Mouse (Mus musculus) lung, postnatal 25 days (tissue): Measurements from ENCODE around the gene Gstm7.
"Not testable (repeated sequence)": the region's sequence is repeated elsewhere in the genome, so short reads cannot be mapped to it uniquely, and the experiment has no call there.

Source experiments
- DNase-seq: peaks from one replicate; pipeline ENCODE4 v3.0.0; 2022; ENCODE audit warnings: low spot score

The Gstm7 gene

DNA sequence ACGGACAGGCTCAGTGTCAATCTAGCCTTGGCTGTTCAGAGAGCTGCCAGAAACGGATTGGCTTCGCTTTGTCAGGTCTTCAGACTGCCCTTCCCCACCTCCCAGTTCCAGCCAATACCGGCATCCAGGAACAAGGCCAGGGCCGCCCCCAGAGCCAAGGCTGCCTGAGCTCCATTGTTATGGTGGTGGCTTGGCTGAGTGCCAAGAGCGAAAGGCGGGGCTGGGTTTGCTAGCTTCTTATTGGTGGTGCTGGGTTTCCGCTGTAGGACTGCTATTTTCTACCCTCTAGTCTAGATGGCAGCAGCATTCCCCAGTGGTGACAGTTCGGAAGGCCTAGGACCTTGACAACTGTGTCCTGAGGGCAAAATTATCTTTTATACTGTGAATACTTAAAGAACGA, at the start of gene Gstm7:
Gstm7 (minus strand) TSS at position 148 of the 400 bp plus-strand sequence.
- peak; percentile 97 for DNase-seq

DNA sequence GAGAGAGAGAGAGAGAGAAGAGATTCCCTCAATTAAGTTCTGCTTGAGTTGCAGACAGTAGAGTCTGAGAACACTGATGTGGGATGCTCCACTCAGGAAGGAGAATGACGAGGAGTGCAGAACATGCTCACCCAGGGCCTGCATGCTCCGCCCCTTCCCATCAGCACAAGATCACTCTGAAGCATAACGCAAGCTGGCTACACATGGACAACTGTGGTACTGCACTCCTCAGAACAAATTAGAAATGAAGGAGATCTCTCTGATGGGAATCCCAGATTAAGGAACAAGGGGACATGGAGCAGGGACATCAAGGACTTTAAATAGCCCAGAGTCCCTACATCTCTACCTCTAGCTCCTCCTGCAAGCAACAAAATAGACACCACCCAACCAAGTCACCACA, 49.6 kb upstream of the Gstm7 start:
- no peak for DNase-seq

DNA sequence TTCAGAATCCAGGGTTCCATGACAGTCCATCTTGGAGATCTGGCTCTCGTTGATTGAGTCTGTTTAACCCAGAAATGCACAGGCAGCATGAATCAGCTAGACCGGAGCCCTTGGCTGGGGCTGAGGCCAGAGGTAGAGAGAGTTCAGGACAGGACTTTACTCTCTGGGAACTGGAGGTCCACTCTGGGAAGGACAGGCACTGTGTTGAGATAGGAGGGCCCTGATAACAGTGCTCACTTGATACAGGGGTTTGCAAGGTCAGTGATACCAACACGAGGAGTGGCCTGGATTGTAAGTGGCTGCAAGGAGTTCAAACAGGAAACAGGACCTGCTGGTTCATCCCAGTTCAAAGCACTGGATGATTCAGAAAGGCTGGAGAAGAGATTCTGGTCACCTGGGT, 46.1 kb upstream of the Gstm7 start:
- no peak for DNase-seq

DNA sequence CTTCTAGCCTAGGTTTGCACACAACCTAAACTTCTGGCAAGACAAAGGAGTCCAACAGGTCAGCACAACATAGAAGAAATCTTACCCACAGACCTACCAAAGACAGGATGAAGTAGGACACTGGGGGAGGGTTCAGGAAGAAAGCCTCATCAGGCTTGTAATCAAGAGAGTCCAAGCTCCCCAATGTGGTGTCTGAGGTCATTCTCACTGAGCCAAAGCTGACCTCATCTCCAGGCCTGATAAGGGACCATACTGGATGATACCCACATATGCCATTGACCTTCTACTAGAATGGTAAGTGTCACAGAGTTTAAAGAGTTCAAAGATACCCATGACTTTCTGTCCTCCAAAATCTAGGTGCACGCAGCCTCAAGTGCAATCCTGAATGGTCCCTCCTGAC, 42.6 kb upstream of the Gstm7 start:
- no peak for DNase-seq

DNA sequence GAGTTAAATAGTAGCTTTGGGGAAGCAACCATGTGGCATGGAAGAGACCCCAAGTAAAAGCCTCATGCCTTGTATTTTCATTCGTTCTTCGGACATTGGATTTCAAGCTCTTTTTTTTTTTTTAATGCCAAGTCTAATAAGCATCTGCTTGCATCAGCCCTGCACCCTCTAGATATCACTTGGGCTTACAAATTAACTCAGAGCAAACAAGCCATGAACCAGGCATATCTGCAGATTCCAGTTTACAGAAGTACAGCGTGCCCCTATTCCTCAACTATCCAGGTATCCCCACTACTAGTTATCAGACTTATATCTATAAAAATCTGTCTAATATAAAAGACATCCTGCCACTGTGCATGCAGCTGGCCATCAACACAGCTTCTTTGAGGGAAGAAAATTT, 40.5 kb upstream of the Gstm7 start:
- DNase-seq = no peak

DNA sequence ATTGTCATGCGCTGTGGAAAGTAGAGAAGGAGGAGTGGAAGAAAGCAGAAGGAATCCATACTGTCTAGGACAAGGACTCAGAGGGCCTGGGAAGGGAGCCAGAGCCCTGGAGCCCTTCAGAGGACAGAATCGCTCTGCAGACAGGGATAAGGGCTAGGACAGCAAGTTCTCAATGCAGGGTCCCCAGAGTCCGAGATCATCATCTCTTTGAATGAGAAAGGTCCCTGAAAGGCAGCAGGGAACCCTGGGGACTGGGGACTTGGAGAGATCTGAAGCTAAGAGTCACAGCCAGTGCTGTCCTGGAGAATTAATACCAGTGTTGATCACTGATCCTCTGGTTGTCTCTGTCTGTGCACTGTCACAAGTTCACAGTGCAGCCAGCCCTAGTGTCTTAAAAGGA, 39.5 kb upstream of the Gstm7 start:
- not testable (repeated sequence) for DNase-seq

DNA sequence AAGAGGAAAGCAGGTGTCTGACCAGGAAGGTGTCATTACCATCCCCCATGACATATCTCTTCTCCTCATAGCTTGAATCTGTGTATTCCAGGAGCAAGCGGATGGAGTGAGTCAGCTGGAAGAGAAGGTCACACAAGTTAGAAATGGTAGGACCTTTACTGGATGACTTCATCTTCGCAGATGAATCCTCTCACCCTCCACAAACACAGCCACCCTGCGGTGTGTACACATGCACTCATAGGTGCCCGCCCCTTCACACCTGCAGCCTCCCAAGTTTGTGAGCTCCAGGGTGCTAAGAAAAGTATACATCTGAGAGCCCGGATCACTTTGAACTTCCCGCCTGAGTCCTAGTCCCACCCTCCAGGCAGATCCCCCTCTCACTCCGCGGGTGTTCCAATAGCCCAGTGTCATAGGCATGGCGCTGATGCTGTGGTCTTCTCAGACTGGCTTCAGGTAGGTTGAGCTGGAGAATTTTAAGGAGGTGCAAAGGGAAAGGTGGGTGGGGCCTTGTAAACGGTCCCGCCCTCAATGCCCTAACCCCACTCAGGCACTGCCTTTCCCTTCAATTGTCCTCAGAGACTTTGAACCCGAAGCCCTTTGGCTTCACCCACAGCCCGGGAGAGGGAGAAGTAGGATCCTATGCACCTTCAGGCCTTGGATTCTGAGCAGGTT, 37.2 kb upstream of the Gstm7 start, which contains the start of gene Gstm3:
Gstm3 (minus strand) TSS at position 560 of the 672 bp plus-strand sequence.
- DNase-seq = no peak

DNA sequence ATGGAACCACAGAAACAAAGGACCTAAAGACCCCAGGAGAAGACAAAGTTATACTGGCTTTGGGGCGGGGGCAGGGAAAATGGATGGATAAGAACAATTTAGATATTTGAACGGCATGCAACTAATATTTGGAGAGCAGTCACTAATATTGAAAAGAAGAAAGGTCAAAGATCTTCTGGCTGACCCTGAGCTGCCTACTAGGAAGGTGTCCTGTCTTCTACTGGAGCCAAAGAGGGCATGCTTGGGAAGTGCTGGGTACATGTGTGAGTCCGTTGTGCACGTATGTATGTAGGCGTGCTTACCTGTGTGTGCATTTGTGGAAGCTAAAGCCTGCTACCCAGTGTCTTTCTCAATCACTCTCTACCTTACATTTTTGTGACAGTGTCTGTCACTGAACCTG, 35.0 kb upstream of the Gstm7 start:
- no peak for DNase-seq

DNA sequence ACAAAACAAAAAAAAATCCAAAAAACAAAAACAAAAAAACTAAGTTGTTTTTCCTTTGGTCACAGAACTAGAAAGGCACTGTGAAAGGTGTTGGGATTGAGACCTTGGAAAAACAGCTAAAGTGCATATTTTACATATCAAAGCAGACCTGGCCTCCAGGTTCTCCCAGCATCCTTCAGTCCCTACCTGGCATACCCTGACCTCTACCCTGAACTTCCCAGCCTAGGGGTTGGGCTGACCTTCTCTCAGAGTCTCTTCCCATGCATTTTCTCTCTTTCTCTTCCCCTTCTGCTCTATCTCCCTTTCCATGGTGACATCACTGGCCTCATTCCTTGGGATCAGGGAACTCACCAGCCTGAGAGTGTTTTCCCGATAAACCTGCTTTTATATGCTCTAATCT, 34.0 kb upstream of the Gstm7 start:
- DNase-seq = no peak

DNA sequence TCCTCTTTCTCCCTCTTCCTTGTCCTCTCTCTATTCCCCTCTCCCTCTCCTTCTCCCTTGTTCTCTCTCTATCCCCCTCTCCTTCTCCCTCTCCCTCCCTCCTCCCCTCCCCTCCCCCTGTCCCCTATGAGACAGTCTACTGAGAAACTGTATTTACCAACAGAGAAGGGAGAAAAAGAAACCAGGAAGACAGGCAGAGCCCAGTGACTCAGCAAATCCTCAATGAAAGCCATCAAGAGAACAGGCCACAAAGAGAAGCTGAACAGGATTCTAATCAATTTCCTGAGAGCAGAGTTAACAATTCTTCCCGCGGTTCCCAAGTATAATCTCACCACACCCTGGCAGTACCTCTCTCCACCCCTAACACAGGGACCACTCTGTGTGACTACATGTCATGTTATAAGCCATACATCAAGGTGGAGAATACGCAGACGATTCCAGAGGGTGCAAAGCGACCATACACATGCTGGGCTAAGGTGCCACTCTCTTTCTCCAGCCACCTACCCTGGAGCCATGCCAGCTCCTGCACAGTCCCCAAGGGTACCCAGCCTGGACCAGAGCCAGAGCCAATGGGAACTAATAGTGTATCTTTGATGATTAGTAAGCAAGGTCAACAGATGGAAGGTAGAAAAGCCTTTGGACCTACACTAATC, 33.2 kb upstream of the Gstm7 start:
- peak; percentile 41 for DNase-seq

DNA sequence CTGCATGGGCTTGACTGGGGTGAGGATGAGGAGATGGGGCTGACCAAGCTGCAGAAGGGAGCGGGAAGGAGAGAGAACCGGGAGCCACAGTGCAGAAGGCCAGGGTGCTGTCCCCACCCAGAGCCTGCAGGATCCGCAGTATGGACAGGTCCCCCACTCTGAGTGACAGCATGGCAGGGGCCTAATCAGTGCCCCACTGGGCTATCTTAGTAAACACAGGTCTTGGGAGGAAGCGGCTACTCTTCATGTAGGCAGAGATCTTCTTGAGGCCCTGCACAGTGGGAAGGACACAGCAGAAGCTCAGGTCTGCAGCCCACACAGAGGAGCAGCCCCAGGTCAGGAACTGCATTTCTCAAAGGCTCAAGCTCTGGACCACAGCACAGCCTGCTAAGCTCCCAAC, 32.4 kb upstream of the Gstm7 start:
- DNase-seq = no peak

DNA sequence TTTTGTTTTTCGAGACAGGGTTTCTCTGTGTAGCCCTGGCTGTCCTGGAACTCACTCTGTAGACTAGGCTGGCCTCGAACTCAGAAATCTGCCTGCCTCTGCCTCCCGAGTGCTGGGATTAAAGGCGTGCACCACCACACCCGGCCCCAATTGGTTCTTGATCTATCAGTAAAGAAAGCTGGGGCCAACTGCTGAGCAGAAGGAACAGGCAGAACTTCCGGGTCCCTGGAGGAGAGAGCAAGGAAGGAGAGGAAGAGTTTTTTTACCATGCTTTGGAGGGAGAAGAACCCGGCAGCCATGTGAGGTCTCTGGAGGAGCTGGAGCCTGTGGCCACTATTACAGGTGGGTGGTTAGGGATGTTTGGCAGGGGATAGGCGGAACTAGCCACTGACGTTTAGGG, 23.6 kb upstream of the Gstm7 start:
- DNase-seq = not testable (repeated sequence)

DNA sequence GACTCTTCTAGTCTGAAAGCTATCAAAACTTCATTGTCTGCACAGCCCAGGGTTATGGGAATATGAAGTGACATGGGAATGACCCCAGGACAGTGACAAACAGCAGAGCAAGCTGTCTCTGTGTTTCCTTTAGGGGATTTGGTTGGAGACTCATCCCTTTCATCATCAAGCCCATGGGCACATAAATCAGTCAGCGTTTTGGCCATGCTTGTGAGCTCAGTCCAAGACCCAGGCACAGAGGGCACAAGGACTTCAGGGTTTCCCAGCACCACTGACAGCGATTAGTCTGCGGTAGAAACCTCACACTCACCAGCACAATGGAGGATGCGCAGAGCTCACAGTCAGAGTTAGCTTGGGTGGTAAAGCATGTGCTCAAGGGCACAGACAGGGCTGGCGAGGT, 22.3 kb upstream of the Gstm7 start:
- no peak for DNase-seq

DNA sequence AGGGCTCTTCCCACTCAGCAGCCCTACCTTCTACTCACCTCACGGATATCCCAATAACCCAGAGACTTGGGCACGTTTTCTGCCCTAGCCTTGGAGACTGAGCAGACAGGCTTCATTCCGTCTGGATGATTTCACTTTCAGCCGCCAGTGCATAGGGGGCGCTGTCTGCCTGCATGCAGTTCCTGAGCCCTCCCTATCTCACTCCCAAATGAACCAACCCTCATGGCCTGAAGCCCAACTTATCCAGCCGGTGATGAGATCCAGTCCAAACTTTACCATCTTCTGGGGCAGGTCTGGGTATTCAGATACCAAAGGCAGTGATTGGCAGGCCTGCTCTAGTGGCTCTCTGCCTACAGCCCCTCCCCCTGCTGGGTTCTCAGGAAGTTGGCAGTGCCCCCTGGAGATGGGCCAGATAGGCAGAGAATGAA, 21.7 kb upstream of the Gstm7 start:
- DNase-seq = peak; percentile 84

DNA sequence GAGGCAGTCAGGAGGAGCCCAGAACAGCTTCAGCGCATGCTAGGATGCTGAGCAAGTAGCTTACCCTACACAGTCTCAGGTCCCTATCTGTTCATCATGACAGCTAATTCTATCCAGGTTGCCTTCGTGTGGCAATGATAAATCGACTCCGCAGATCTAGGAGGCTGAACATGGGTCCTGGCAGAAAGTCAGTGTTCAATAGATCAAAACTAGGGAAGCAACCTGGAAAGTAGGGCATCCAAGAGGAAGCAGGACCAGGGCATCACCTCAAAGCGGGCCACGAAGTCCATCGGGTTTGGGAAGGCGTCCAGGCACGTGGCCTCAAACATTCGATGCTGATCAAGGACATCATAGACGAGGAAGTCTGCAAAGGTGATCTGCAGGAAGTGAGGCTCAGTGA, 18.9 kb upstream of the Gstm7 start:
- DNase-seq = no peak

DNA sequence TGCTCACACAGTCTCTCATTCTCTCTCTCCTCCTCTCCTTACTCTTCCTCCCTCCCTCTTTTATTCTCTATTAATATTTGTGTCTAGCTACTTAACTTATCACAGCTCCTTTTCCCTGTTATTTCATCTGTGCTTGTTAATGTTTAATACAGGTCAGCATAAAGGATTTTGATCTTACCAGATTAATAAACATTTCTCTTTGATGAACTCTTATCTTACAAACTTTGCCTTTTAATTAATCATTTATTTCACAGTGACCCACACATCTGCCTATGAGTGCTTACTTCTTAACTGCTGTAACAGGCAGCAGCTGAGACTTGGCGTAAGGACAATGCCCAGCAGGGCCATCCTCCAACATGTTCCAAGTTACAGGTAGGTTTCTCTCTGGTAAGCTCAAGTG, 17.8 kb upstream of the Gstm7 start:
- not testable (repeated sequence) for DNase-seq

DNA sequence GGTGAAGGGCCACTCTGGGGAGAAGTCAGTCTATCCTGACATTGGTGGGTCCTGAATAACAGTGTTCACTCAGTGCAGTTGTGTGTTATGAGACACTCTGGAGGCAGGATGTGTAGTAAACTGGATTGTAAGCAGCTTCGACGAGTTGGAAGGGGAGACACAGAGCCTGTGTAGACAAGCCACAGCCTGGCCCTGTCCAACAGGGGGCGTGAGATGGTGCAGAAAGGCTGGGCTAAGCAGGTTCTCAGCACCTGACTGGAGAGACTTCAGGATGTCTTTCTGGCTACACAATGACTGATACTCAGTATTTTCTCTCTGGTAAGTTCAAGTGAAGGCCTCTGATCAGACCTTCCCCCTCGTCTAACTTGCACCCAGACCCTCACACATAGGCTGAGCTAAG, 14.1 kb upstream of the Gstm7 start:
- DNase-seq = no peak

DNA sequence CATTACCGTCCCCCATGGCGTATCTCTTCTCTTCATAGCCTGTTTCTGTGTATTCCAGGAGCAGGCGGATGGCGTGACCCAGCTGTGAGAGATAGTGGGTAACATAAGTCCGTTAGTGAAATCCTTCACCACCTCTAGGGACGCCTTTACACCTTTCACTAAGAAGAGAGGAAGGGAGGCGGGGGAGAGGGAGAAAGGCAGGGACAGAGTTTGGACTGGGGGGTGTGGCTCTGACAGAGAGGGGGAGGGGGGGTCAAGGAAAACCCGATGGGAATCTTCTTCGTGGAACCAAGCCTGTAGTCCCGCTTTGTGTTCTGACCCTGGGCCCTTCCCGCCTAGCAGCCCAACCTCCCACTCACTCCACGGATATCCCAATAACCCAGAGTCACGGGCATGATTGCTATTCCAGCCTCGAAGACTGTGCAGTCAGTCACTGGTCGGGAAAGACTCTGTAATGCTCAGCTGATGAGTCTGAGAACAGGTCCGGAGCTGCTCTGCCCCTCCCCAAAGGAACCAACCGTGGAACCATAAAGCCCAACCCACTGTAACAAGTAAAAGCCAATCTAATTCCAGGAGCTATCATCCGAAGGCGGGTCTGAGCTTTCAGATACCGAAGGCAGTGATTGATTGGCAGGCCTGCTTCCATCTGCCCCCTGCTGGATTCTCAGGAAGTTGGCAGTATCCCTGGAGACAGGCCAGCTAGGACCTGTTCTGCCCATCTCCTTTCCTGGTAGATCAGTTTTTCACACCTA, 11.8 kb upstream of the Gstm7 start, which contains the start of gene Gstm6:
Gstm6 (minus strand) TSS at position 511 of the 752 bp plus-strand sequence.
- DNase-seq = peak; percentile 51

DNA sequence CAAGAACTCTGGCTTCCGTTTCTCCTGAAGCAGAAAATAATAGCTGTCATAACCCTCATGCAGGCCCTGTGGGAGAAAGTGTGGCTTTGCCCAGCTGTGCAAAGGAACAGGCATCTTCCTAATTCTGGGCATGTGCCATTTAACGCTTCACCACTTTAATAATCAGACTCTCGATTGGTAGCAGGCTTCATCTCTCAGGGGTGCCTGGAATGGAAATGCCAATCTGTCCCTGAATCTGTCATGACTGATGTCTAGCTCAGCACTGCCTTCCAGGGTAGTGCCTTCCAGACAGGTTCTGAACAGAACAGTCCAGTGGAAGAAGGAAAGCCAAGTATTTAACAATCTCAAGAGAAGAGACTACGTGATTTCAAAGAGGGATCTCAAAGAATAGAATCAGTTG, 9.6 kb upstream of the Gstm7 start:
- no peak for DNase-seq

DNA sequence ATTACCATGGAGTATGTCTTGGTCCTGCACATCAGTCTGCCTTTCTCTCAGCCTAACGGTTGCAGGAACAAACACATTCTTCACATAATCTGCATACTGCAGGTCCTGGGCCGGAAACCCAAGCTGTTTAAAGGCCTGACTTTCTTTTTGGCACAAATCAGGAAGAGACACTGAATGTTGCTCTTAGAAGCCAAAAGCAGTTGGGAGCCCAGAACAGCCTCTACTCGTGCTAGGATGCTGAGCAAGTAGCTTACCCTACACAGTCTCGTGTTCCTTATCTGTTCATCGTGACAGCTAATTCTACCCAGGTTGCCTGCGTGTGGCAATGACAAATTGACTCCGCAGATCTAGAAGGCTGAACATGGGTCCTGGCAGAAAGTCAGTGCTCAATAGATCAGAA, 8.9 kb upstream of the Gstm7 start:
- DNase-seq = no peak

DNA sequence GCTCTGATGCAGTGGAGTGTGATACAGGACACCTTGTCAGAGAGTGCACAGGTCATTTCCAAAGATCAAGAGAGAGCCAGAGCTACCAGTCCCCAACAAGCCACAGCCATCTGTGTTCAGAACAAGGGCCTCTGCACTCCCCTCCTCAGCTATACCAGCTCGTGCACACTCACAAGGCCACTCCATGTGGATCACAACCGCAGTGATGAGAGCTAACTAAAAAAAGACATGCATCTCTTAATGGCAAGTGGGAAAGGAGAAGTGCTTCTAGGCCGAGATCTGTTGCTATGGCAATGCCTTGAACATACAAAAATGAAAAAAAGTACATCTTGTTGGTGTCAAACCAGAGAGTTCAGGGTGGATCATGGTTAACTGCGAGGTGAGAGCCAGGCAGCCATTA, 8.2 kb upstream of the Gstm7 start:
- no peak for DNase-seq

DNA sequence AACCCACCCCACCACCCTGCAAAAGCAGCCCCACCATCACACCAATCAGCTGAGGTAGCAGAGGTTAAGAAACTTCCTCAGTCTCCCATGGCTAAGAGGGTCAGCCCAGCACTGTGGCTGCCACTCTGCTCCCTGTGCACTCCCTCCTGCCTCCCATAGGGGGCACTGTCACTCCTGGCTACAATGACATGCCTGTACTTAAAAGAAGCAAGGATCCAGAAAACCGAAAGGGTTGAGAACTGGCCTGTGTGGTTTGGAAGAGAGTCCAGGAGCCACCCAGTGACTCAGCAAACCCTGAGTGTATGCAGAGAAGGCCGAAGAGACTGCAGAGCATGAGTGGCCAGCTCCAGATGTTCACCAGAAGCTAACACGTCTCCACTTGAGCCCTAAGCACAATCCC, 7.8 kb upstream of the Gstm7 start:
- DNase-seq = peak; percentile 84

DNA sequence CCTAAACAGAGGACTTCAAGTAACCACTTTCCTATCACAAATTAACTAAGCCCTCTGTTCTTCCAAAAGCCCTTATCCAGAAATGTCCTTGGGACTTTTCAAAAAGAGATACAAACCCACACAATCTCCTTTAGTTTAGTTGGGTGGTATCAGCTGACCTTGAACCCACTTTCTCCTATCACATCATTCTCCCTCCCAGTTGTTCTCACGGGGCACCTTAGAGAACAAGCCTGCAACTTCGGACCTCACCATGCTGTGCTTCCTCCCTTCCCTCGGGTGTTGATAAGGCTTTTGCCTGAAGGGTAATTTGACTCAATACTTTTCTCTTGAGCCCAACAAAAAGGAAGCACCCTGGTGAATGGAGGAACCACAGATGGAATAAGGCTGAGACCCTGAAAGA, 4.3 kb upstream of the Gstm7 start:
- no peak for DNase-seq
